Mouse (Mus musculus) liver, postnatal 0 days (tissue): ENCODE measurements around the gene Mapkbp1.

ENCODE experiments used
- CTCF ChIP-seq: sonication (generic); IDR thresholded peaks from 2 replicates; pipeline ENCODE4 v1.5.1; 2016; ENCODE audit warnings: antibody characterized with exemption, low read depth
- EP300 ChIP-seq: IDR thresholded peaks from 2 replicates; pipeline ENCODE4 v1.6.1; 2016; ENCODE audit warnings: antibody characterized with exemption, low read depth, mild to moderate bottlenecking

DNA sequence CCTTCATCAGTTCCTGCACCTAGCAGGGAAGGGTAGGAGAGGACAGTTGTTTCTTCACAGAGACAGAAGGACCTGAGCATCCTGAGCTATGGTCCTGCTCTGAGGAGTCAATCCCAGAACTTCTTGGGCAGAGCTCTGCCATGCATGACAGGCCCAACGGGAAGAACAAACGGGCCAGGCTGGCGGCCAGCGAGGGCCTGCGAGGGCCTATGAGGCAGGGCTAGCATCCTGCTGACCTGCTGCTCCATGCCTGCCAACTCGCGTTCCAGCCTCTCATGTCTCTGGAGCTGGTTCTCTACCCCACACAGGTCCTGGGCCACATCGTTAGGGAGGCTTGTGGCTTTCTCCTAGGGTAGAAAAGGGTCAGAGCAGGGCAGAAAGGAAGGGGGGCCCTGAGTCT is 89.7 kb downstream of the Mapkbp1 start:
- TF ChIP-seq CTCF: no peak
- no peak for TF ChIP-seq EP300
